Mouse (Mus musculus) erythroblast, embryonic 14.5 days (primary cell): Measurements from ENCODE around the gene Arhgef25. TPM values are rescaled to one million over a fixed set of nuclear protein-coding genes. Genes with fewer than 3 reads are reported as not detected.
A peak's percentile ranks its signal among the peaks of the same experiment; 100 is the strongest.
"Not testable (repeated sequence)": the region's sequence is repeated elsewhere in the genome, so short reads cannot be mapped to it uniquely, and the experiment has no call there.

ENCODE experiments used
- H3K27me3 ChIP-seq: 2 replicates; pipeline ENCODE4 v1.6.1; 2012; ENCODE audit warnings: inconsistent platforms; ENCODE audit not compliant: control insufficient read depth
- H3K36me3 ChIP-seq: 2 replicates; pipeline ENCODE4 v1.6.1; 2012; ENCODE audit warnings: mild to moderate bottlenecking, inconsistent platforms; ENCODE audit not compliant: control insufficient read depth
- H3K4me1 ChIP-seq: 2 replicates; pipeline ENCODE4 v1.6.1; 2012; ENCODE audit warnings: inconsistent platforms; ENCODE audit not compliant: control insufficient read depth
- H3K4me3 ChIP-seq: replicated peaks from 2 replicates; pipeline ENCODE3; 2012; ENCODE audit warnings: moderate library complexity, mild to moderate bottlenecking, inconsistent platforms
- H3K9me3 ChIP-seq: 2 replicates; pipeline ENCODE4 v1.6.1; 2012; ENCODE audit warnings: low read length, inconsistent platforms, mixed read lengths; ENCODE audit not compliant: control insufficient read depth
- GATA1 ChIP-seq: IDR thresholded peaks from 2 replicates; pipeline ENCODE4 v1.6.1; 2012; ENCODE audit warnings: low read length, inconsistent platforms, mixed read lengths
- TAL1 ChIP-seq: IDR thresholded peaks from 3 replicates; pipeline ENCODE4 v1.6.1; 2012; ENCODE audit warnings: low read length, inconsistent platforms, mixed read lengths
- polyA plus RNA-seq: library from polyadenylated mRNA; stranded (reverse); fragments of >175 nt; gene quantifications from 2 replicates; pipeline ENCODE4 v1.2.3, GENCODE M21; 2012

Gene Arhgef25
- polyA plus RNA-seq, 1 experiment, result 0.52 TPM

DNA sequence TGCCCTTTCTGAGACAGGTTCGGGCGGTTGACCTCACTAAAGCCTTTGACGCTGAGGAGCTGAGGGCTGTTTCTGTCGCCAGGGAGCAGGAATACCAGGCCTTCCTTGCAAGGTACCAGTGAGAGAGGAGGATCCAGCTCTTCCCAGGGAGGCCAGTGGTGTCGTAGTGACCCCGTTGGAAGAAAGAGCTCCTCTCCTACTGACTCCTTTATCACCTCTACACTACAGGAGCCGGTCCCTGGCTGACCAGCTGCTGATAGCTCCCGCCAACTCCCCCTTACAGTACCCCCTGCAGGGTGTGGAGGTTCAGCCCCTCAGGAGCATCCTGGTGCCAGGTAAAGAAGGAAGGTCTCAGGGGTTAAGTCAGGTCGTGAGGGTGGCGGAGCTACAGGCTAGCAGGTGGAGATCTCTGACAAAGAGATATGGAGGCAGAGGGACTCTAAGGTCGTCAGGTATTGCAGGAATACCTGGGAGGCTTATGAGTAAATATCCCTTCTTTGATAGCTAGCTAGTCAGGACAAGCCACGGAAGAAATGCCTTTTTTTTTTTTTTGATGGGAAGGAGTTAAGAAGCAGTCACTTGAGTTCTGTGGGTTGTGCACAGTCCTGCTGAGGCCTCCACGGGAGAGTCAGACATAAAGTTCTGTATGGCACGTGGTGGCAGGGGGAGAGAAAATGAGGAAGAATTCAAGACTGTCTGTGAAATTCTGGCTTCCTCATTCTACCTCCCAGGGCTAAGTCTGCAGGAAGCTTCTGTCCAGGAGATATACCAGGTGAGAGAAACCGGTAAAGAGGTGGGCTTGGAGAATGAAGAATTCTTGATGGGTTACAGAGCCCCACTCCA, 22.9 kb downstream of the Arhgef25 start:
- Histone ChIP-seq H3K27me3 (peaks cover 80% of the 10 kb centered on the region), H3K4me1 (peaks cover 45% of the 10 kb centered on the region), H3K36me3 (peaks cover 2% of the 10 kb centered on the region), H3K4me3 (no peak overlapping the region), H3K9me3 (no peaks in the 10 kb centered on the region; the same call in 1 of the 2 replicates)
- TF ChIP-seq GATA1 (no peak), TAL1 (no peak)

DNA sequence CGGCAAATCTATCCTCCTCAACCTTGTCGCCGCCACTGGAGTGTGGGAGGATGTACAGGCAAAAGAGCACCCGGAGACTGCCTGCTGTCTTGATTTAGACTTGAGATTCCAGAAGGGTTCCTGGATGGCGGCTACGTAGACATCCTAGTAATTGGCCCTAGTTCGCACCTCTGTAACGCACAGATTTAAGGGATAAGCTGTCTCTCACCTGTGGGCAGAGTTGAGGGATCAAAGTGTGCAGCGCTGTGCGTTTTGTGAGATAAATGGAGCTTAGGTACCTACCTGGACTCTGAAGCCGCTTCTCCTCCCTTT, 23.5 kb downstream of the Arhgef25 start:
- no peak for TF ChIP-seq GATA1
- no peak for TF ChIP-seq TAL1
- H3K9me3 ChIP-seq, result no peaks in the 10 kb centered on the region; the same call in 1 of the 2 replicates
- H3K27me3 ChIP-seq, result peaks cover 80% of the 10 kb centered on the region
- peaks cover 44% of the 10 kb centered on the region for H3K4me1 ChIP-seq
- H3K4me3 ChIP-seq, result peak overlapping the region; percentile 63
- no peaks in the 10 kb centered on the region for H3K36me3 ChIP-seq

DNA sequence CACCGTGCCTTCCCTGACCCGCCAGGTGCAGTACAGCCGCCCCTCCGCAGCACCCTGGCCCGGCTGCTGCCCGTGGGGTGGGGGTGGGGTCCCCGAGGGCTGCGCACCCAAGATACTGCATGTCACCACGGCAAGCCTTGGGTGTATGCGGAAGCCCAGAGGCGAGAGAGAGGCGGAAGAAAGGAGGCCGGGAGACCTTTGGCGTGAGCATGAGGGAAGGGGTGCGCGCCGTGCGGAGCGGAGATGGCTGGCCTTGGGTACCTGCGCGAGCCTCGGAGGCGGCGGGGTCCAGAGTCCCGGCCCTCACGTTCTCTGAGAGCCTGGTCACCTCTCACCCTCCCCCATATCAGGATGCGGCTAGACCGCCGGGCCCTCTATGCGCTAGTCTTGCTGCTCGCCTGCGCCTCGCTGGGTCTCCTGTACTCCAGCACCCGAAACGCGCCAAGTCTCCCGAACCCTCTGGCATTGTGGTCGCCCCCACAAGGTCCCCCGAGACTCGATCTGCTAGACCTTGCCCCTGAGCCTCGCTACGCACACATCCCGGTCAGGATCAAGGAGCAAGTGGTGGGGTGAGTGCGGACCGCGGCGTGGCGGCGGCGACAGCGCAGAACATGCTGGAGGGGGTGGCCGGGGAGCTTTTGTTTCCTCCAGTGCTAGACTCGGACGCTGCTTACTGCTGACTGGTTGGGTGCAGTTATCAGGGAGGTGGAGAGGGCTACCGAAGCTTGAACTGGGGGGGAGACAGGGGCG, 24.1 kb downstream of the Arhgef25 start:
- no peaks in the 10 kb centered on the region; the same call in 1 of the 2 replicates for H3K9me3 ChIP-seq
- peak overlapping the region; percentile 63 for H3K4me3 ChIP-seq
- H3K4me1 ChIP-seq, result peaks cover 39% of the 10 kb centered on the region
- H3K36me3 ChIP-seq, result no peaks in the 10 kb centered on the region
- H3K27me3 ChIP-seq, result peaks cover 75% of the 10 kb centered on the region
- TF ChIP-seq TAL1 (no peak), GATA1 (no peak)

DNA sequence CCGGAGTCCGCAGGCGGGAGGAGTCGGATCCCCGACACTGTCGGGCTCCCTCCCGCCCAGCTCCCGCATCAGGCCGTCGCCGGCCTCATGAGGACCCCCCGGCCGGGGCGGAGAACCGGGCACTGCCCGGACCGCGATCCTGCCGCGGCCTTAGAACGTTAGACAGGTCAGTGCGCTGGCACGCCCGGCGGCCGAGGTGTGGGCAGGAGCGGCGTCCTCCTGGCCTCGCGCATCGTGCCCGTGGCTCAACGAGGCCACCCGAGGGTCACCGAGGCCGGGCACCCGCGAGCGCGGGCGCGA, 24.6 kb downstream of the Arhgef25 start:
- no peaks in the 10 kb centered on the region; the same call in 1 of the 2 replicates for H3K9me3 ChIP-seq
- peak overlapping the region; percentile 63 for H3K4me3 ChIP-seq
- no peaks in the 10 kb centered on the region for H3K36me3 ChIP-seq
- H3K27me3 ChIP-seq, result peaks cover 70% of the 10 kb centered on the region
- no peak for TF ChIP-seq TAL1
- no peak for TF ChIP-seq GATA1
- H3K4me1 ChIP-seq, result peaks cover 34% of the 10 kb centered on the region

DNA sequence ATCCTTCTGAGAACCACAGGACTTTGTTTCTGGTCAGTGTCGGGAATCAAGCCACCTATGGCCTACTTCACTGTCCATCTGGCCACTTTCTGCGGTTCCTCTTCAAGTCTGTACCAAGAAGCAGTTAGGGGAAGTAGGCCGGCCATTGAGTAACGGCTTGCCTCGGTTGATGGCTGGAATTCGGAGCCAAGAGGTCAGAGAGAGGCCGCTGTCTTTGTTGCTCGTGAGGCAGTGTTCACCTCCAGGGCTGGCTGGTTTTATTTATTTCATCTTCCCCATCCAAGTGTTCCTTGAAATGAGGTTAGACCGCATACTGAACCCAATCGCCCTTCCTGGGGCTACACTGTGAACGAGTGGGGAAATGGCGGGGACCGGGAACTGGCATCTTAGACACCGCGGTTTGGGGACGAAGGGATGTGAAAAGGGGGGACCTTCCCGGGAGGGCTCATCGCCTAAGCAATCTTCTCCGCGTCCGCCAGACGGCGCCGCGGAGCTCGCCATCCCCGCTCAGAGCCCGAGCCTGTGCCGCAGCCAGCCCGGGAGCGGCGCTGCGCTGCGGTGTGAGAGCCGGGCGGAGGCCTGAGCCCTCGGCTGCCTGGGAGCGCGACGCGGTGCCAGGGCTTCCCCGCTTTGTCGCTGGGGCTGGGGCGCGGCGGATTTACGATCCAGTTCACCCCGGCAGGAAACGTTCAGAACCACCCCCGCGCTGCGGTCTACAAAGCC, 25.1 kb downstream of the Arhgef25 start, which contains the start of gene B4galnt1:
Gene B4galnt1, plus strand, starts transcription at position 595 of the 723 bp plus-strand sequence.
- peaks cover 29% of the 10 kb centered on the region for H3K4me1 ChIP-seq
- TF ChIP-seq GATA1 (no peak), TAL1 (no peak)
- H3K27me3 ChIP-seq, result peaks cover 65% of the 10 kb centered on the region
- no peaks in the 10 kb centered on the region for H3K36me3 ChIP-seq
- no peaks in the 10 kb centered on the region; the same call in 1 of the 2 replicates for H3K9me3 ChIP-seq
- peak within 1 kb of the TSS; percentile 63 for H3K4me3 ChIP-seq

DNA sequence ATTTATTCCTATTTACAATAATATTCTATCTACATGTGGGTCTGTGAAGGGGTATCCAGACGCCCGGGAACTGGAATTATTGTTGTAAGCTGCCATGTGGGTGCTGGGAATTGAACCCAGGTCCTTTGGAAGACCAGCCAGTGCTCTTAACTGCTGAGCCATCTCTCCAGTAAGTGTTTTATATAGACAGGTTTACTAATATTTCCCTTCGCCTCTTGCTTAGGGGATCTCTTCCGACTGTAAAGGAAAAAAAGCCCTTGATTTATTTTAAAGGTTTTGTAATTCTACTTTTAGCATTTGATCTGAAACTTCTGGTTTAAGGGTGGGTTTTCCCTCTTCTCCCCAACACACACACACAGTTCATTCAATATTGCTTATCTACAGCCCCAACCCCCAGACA, 25.7 kb downstream of the Arhgef25 start:
- Histone ChIP-seq H3K4me3 (no peak overlapping the region), H3K27me3 (peaks cover 59% of the 10 kb centered on the region), H3K9me3 (no peaks in the 10 kb centered on the region; the same call in 1 of the 2 replicates), H3K36me3 (no peaks in the 10 kb centered on the region), H3K4me1 (peaks cover 29% of the 10 kb centered on the region)
- no peak for TF ChIP-seq GATA1
- no peak for TF ChIP-seq TAL1

DNA sequence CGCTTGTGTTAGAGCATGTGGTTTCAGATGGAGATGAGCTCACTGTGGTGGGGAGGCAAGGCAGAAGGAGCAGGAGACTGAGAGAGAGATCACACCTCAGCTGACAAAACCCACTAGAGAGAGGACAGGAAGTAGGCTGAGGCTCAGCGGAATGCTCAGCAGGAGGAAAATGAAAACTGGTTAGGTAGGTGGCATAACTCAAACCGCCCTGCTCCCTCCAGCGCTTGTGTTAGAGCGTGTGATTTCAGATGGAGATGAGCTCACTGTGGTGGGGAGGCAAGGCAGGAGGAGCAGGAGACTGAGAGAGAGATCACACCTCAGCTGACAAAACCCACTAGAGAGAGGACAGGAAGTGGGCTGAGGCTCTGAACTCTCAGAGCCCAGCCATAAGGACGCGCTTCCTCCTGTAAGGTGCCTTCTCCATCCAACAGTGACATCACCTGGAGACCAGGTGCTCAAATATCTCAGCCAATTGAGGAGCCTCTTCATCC, 27.1 kb downstream of the Arhgef25 start:
- not testable (repeated sequence) for H3K4me3 ChIP-seq, H3K9me3 ChIP-seq, H3K36me3 ChIP-seq
- H3K27me3 ChIP-seq, result peaks cover 49% of the 10 kb centered on the region
- peaks cover 29% of the 10 kb centered on the region for H3K4me1 ChIP-seq

DNA sequence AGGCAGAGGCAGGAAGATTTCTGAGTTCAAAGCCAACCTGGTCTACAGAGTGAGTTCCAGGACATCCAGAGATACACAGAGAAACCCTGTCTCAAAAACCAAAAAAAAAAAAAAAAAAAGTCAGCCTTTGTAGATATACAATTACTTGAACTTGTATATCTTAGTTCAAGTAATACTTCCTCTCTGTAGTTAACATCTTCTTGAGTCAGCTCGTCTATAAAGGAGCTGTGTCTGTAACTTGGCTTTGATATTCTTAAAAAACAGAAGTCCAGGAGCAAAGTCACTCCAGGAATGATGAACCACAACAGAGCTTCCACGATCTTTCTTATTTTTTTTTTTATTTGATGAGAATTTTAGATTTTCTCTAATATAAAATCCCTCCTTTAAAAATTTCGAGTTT, 29.2 kb downstream of the Arhgef25 start:
- Histone ChIP-seq H3K36me3 (no peaks in the 10 kb centered on the region), H3K27me3 (peaks cover 28% of the 10 kb centered on the region), H3K9me3 (no peaks in the 10 kb centered on the region; the same call in 1 of the 2 replicates), H3K4me1 (peaks cover 13% of the 10 kb centered on the region), H3K4me3 (no peak overlapping the region)
- TF ChIP-seq TAL1 (no peak), GATA1 (no peak)

DNA sequence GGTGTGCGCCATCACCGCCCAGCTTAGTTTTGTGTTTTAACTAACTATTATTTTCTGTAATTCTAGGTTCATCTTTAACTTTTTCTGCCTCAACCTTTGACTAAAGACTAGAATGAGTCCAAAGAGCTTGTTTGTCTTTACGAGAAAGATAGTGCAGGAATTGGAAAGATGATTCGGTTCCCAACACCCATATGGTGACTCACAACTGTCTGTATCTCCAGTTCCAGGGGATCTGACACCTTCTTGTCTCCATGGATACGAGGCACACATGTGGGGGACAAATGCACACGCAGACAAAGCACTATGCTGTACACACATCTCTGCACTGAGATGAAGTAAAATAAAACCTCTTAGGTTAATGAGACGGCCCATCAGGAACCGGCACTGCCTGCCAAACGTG, 29.8 kb downstream of the Arhgef25 start:
- peaks cover 7% of the 10 kb centered on the region for H3K4me1 ChIP-seq
- H3K36me3 ChIP-seq, result no peaks in the 10 kb centered on the region
- TF ChIP-seq TAL1 (no peak), GATA1 (no peak)
- no peaks in the 10 kb centered on the region for H3K9me3 ChIP-seq
- no peak overlapping the region for H3K4me3 ChIP-seq
- peaks cover 22% of the 10 kb centered on the region for H3K27me3 ChIP-seq
